Mouse (Mus musculus) intestine, embryonic 16.5 days (tissue): ENCODE results near the gene Mb21d2. TPM values are rescaled to one million over a fixed set of nuclear protein-coding genes. Genes with fewer than 3 reads are reported as not detected.

ENCODE experiments used
- ATAC-seq: fragments of 200-750 bp; cut with Nextera tagmentation; 2 replicates; pipeline ENCODE4 v1.8.0; 2017; ENCODE audit warnings: moderate TSS enrichment, moderate library complexity
- H3K27ac ChIP-seq: fragments of 300-500 bp; sonication (generic); 2 replicates; pipeline ENCODE4 v1.5.1; 2014; ENCODE audit warnings: mild to moderate bottlenecking, low read length
- H3K27me3 ChIP-seq: fragments of 300-500 bp; sonication (generic); replicated peaks from 2 replicates; pipeline ENCODE4 v1.6.1; 2014; ENCODE audit warnings: low read length, control low read depth, mixed read lengths; ENCODE audit not compliant: control insufficient read depth, insufficient read depth
- H3K36me3 ChIP-seq: fragments of 300-500 bp; sonication (generic); 2 replicates; pipeline ENCODE4 v1.6.1; 2014; ENCODE audit warnings: low read length, control low read depth; ENCODE audit not compliant: control insufficient read depth, insufficient read depth
- H3K4me1 ChIP-seq: fragments of 300-500 bp; sonication (generic); 2 replicates; pipeline ENCODE4 v1.6.1; 2014; ENCODE audit warnings: low read length, control low read depth, mixed read lengths; ENCODE audit not compliant: control insufficient read depth, insufficient read depth
- H3K4me2 ChIP-seq: fragments of 300-500 bp; sonication (generic); 2 replicates; pipeline ENCODE4 v1.6.1; 2014; ENCODE audit warnings: low read depth, low read length, control low read depth
- H3K4me3 ChIP-seq: fragments of 300-500 bp; sonication (generic); 2 replicates; pipeline ENCODE4 v1.5.1; 2014; ENCODE audit warnings: mild to moderate bottlenecking, low read length
- H3K9ac ChIP-seq: fragments of 300-500 bp; sonication (generic); 2 replicates; pipeline ENCODE4 v1.6.1; 2014; ENCODE audit warnings: low read depth, low read length
- H3K9me3 ChIP-seq: fragments of 300-500 bp; sonication (generic); 2 replicates; pipeline ENCODE4 v1.6.1; 2016; ENCODE audit warnings: low read length, control low read depth; ENCODE audit not compliant: control insufficient read depth
- WGBS: fragments of 180-500 bp; shearing (Covaris S2); extraction: QIAGEN DNeasy Blood & Tissue Kit; methylation state at CpG from one replicate; pipeline ENCODE4 v1.1.7; 2014; 5-methylcytosine and 5-hydroxymethylcytosine counted together
- polyA plus RNA-seq: library from polyadenylated mRNA; unstranded; fragments of >200 nt; fragmentation: Nextera tagmentation; extraction: Ambion mirVana; gene quantifications from 2 replicates; pipeline ENCODE4 v1.2.1, GENCODE M21; 2015

The Mb21d2 gene
- polyA plus RNA-seq, 1 experiment from 2014 or later, result 6.6 TPM

- Histone ChIP-seq H3K36me3 (peaks cover 7% of the 10 kb centered on the region), H3K9me3 (no peaks in the 10 kb centered on the region), H3K4me3 (no peak overlapping the region), H3K4me2 (no peak overlapping the region), H3K27me3 (no peaks in the 10 kb centered on the region), H3K4me1 (no peaks in the 10 kb centered on the region; the same call in 1 of the 2 replicates), H3K27ac (no peak overlapping the region), H3K9ac (no peak overlapping the region)
- ATAC-seq, result no peak
- 65% methylated on average over 12 of the region's 12 CpGs for WGBS
Measured at GRCm38 (mm10) chr16:28832085-28832635, 97.3 kb downstream of the Mb21d2 start.

- Histone ChIP-seq H3K4me3 (no peak overlapping the region), H3K4me1 (no peaks in the 10 kb centered on the region; the same call in 1 of the 2 replicates), H3K9me3 (no peaks in the 10 kb centered on the region), H3K36me3 (peaks cover 11% of the 10 kb centered on the region), H3K27me3 (no peaks in the 10 kb centered on the region), H3K27ac (no peak overlapping the region), H3K4me2 (no peak overlapping the region), H3K9ac (no peak overlapping the region)
- 76% methylated on average over 10 of the region's 10 CpGs for WGBS
- ATAC-seq, result no peak
Measured at GRCm38 (mm10) chr16:28829263-28829955, 100.1 kb downstream of the Mb21d2 start.

- H3K9ac ChIP-seq, result no peak overlapping the region
- no peaks in the 10 kb centered on the region for H3K27me3 ChIP-seq
- ATAC-seq, result no peak
- no peak overlapping the region for H3K4me3 ChIP-seq
- no peak overlapping the region for H3K4me2 ChIP-seq
- WGBS, result 91% methylated on average over 8 of the region's 8 CpGs
- H3K4me1 ChIP-seq, result no peaks in the 10 kb centered on the region
- H3K9me3 ChIP-seq, result no peaks in the 10 kb centered on the region
- H3K36me3 ChIP-seq, result peaks cover 11% of the 10 kb centered on the region
- H3K27ac ChIP-seq, result no peak overlapping the region
Measured at GRCm38 (mm10) chr16:28824781-28825180, 104.7 kb downstream of the Mb21d2 start.

- Histone ChIP-seq H3K4me1 (no peaks in the 10 kb centered on the region), H3K9me3 (no peaks in the 10 kb centered on the region), H3K27me3 (no peaks in the 10 kb centered on the region), H3K9ac (no peak overlapping the region), H3K4me2 (no peak overlapping the region), H3K27ac (no peak overlapping the region), H3K4me3 (no peak overlapping the region), H3K36me3 (0 out of 2 replicates have a peak, but pooled peaks cover 4% of the 10 kb centered on the region)
- no peak for ATAC-seq
- WGBS, result 73% methylated on average over 6 of the region's 6 CpGs
Measured at GRCm38 (mm10) chr16:28821774-28822173, 107.7 kb downstream of the Mb21d2 start.

GRCm38 (mm10) chr16:28818749-28819285 lies 110.7 kb downstream of the Mb21d2 start:
- no peak overlapping the region for H3K9ac ChIP-seq
- H3K27me3 ChIP-seq, result no peaks in the 10 kb centered on the region
- no peak overlapping the region for H3K4me3 ChIP-seq
- H3K27ac ChIP-seq, result no peak overlapping the region
- H3K4me1 ChIP-seq, result no peaks in the 10 kb centered on the region
- H3K9me3 ChIP-seq, result no peaks in the 10 kb centered on the region
- no peak overlapping the region for H3K4me2 ChIP-seq
- ATAC-seq, result no peak
- WGBS, result 66% methylated on average over 5 of the region's 5 CpGs
- H3K36me3 ChIP-seq, result no peaks in the 10 kb centered on the region

GRCm38 (mm10) chr16:28813290-28813689 lies 116.2 kb downstream of the Mb21d2 start:
- WGBS, result 74% methylated on average over 1 of the region's 1 CpGs

GRCm38 (mm10) chr16:28809089-28809488 lies 120.4 kb downstream of the Mb21d2 start:
- H3K4me2 ChIP-seq, result no peak overlapping the region
- no peak overlapping the region for H3K27ac ChIP-seq
- no peak overlapping the region for H3K9ac ChIP-seq
- H3K4me3 ChIP-seq, result no peak overlapping the region
- 14% methylated on average over 1 of the region's 1 CpGs for WGBS
- no peaks in the 10 kb centered on the region for H3K4me1 ChIP-seq
- no peaks in the 10 kb centered on the region for H3K36me3 ChIP-seq
- H3K9me3 ChIP-seq, result no peaks in the 10 kb centered on the region
- H3K27me3 ChIP-seq, result no peaks in the 10 kb centered on the region
- no peak for ATAC-seq

More at GRCm38 (mm10) chr16:28813290-28813689, 116.2 kb downstream of the Mb21d2 start:
- Histone ChIP-seq H3K9me3 (no peaks in the 10 kb centered on the region), H3K27ac (no peak overlapping the region), H3K36me3 (no peaks in the 10 kb centered on the region), H3K9ac (no peak overlapping the region), H3K27me3 (no peaks in the 10 kb centered on the region), H3K4me1 (no peaks in the 10 kb centered on the region), H3K4me2 (no peak overlapping the region), H3K4me3 (no peak overlapping the region)
- no peak for ATAC-seq

- no peak overlapping the region for H3K4me3 ChIP-seq
- under 1% methylated on average over 4 of the region's 4 CpGs for WGBS
- no peaks in the 10 kb centered on the region for H3K36me3 ChIP-seq
- no peak overlapping the region for H3K9ac ChIP-seq
- H3K4me1 ChIP-seq, result no peaks in the 10 kb centered on the region
- H3K27ac ChIP-seq, result no peak overlapping the region
- no peaks in the 10 kb centered on the region for H3K27me3 ChIP-seq
- no peak for ATAC-seq
- H3K4me2 ChIP-seq, result no peak overlapping the region
- no peaks in the 10 kb centered on the region for H3K9me3 ChIP-seq
Measured at GRCm38 (mm10) chr16:28793115-28793514, 136.4 kb downstream of the Mb21d2 start.
